Mouse (Mus musculus) myocyte (in vitro differentiated cells): Measurements from ENCODE around the gene Ccdc124. TPM values are rescaled to one million over a fixed set of nuclear protein-coding genes. Genes with fewer than 3 reads are reported as not detected.

ENCODE experiments used
- H3K27me3 ChIP-seq: one replicate; pipeline ENCODE4 v1.6.1; 2011; ENCODE audit not compliant: control insufficient read depth, insufficient read depth, insufficient read length
- H3K36me3 ChIP-seq: one replicate; pipeline ENCODE4 v1.6.1; 2011; ENCODE audit not compliant: control insufficient read depth, insufficient read depth
- H3K4me2 ChIP-seq: one replicate; pipeline ENCODE4 v1.6.1; 2011; ENCODE audit warnings: low read depth, control low read depth
- H3K4me3 ChIP-seq: one replicate; pipeline ENCODE4 v1.5.1; 2011; ENCODE audit warnings: mild to moderate bottlenecking, control low read depth, moderate library complexity
- H3K79me2 ChIP-seq: one replicate; pipeline ENCODE4 v1.6.1; 2011; ENCODE audit not compliant: control insufficient read depth, insufficient read depth
- H3ac ChIP-seq: one replicate; pipeline ENCODE4 v1.6.1; 2011; ENCODE audit not compliant: control insufficient read depth, insufficient read length
- CEBPB ChIP-seq: IDR thresholded peaks from 2 replicates; pipeline ENCODE4 v1.6.1; 2011; ENCODE audit warnings: mild to moderate bottlenecking, moderate library complexity; ENCODE audit not compliant: poor library complexity, insufficient read depth, severe bottlenecking
- E2F4 ChIP-seq: IDR thresholded peaks from one replicate; pipeline ENCODE4 v1.6.1; 2011; ENCODE audit warnings: mild to moderate bottlenecking, control low read depth, moderate library complexity; ENCODE audit not compliant: insufficient read depth
- MAX ChIP-seq: IDR thresholded peaks from one replicate; pipeline ENCODE4 v1.6.1; 2011; ENCODE audit warnings: low read depth, mild to moderate bottlenecking, control low read depth
- MYOD1 ChIP-seq, 3 experiments: IDR thresholded peaks; one replicate each; pipeline ENCODE4 v1.6.1; 2011; ENCODE audit warnings: control low read depth in 2 of 3, low read depth in 2 of 3, mild to moderate bottlenecking in 2 of 3, moderate library complexity in 1 of 3; ENCODE audit not compliant: insufficient read length in 2 of 3, control insufficient read depth in 1 of 3
- MYOG ChIP-seq, 3 experiments: IDR thresholded peaks; one replicate each; pipeline ENCODE4 v1.6.1; 2011; ENCODE audit warnings: control low read depth in 2 of 3, low read depth in 2 of 3, mild to moderate bottlenecking in 2 of 3; ENCODE audit not compliant: insufficient read length in 2 of 3, control insufficient read depth in 1 of 3, insufficient read depth in 1 of 3
- POLR2A ChIP-seq: IDR thresholded peaks from one replicate; pipeline ENCODE4 v1.6.1; 2011; ENCODE audit warnings: low read depth, mild to moderate bottlenecking, control low read depth, moderate library complexity; ENCODE audit not compliant: insufficient read length
- POLR2AphosphoS2 ChIP-seq: IDR thresholded peaks from one replicate; pipeline ENCODE4 v1.6.1; 2011; ENCODE audit warnings: low read depth, control low read depth; ENCODE audit not compliant: insufficient read length
- REST ChIP-seq: IDR thresholded peaks from one replicate; pipeline ENCODE4 v1.6.1; 2011; ENCODE audit warnings: mild to moderate bottlenecking, control low read depth, moderate library complexity; ENCODE audit not compliant: insufficient read depth, insufficient read length
- SRF ChIP-seq: IDR thresholded peaks from one replicate; pipeline ENCODE4 v1.6.1; 2011; ENCODE audit warnings: low read depth; ENCODE audit not compliant: control insufficient read depth, insufficient read length
- TCF12 ChIP-seq: IDR thresholded peaks from one replicate; pipeline ENCODE4 v1.6.1; 2011; ENCODE audit warnings: mild to moderate bottlenecking, control low read depth; ENCODE audit not compliant: poor library complexity, insufficient read depth, severe bottlenecking
- TCF3 ChIP-seq: IDR thresholded peaks from one replicate; pipeline ENCODE4 v1.6.1; 2011; ENCODE audit warnings: low read depth, control low read depth; ENCODE audit not compliant: insufficient read length
- USF1 ChIP-seq: IDR thresholded peaks from one replicate; pipeline ENCODE4 v1.6.1; 2011; ENCODE audit warnings: low read depth, mild to moderate bottlenecking, control low read depth, moderate library complexity
- polyA plus RNA-seq: library from polyadenylated mRNA; unstranded; fragments of >200 nt; fragmentation: generic; extraction: Trizol; gene quantifications from one replicate; pipeline ENCODE4 v1.2.1, GENCODE M21; 2012; ENCODE audit warnings: missing spikeins

The Ccdc124 gene
- polyA plus RNA-seq, 1 experiment, result 141 TPM

DNA sequence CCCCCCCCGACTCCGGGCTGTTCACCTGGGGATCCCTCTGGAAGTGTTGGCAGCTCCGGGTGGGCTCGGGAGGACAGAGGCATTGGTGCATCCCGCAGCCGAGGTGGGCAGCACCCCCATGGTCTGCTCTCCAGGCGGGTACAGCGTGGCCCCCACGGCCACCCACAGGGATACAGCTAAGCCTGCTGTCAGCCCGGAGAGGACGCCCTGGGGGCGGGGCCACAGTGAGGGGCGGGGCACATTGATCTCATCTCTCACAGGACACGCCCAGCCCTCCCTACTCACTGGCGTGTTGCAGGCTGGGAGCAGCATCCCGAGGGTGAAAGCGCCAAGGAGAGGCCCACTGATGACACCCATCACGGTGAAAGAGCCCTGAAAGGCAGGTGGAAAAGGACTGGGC is 13.9 kb upstream of the Ccdc124 start:
- TF ChIP-seq USF1 (no peak), MAX (no peak), TCF3 (no peak), MYOG (IDR thresholded peaks at IDR 0.05; ENCODE audit: control insufficient read depth in 1 of 3, insufficient read depth in 1 of 3, insufficient read length in 2 of 3, low read depth in 2 of 3) (no peak), TCF12 (no peak), MYOD1 (IDR thresholded peaks at IDR 0.05; ENCODE audit: control insufficient read depth in 1 of 3, insufficient read length in 2 of 3, low read depth in 2 of 3) (no peak)
- H3K4me3 ChIP-seq, result no peak overlapping the region
- no peak overlapping the region for H3K4me2 ChIP-seq
- H3K79me2 ChIP-seq, result no peaks in the 10 kb centered on the region
- H3K27me3 ChIP-seq, result no peaks in the 10 kb centered on the region
- no peaks in the 10 kb centered on the region for H3K36me3 ChIP-seq
- no peak overlapping the region for H3ac ChIP-seq

DNA sequence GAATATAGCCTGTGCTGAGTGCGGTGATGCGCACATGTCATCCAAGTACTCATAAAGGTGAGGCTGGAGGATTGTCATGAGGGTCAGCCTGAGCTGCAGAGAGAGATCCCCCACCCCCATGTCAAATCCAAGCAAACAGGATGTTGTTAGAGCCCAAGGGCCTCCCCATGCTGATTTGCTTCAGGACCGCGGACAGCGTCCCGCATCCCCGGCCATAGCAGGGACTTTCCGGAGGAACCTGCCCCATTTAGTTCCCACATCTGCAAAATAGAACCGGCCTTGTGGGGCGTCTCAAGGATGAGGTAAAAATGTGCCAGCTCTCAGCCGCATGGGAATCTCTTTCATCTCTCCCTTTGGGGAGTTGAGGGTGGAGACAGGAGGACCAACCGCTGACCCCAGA is 11.9 kb upstream of the Ccdc124 start:
- Histone ChIP-seq H3ac (no peak overlapping the region), H3K36me3 (no peaks in the 10 kb centered on the region), H3K79me2 (no peaks in the 10 kb centered on the region), H3K27me3 (no peaks in the 10 kb centered on the region), H3K4me2 (no peak overlapping the region), H3K4me3 (no peak overlapping the region)
- TF ChIP-seq REST (peak; percentile 67), MYOD1 (IDR thresholded peaks at IDR 0.05; ENCODE audit: control insufficient read depth in 1 of 3, insufficient read length in 2 of 3, low read depth in 2 of 3) (no peak)

DNA sequence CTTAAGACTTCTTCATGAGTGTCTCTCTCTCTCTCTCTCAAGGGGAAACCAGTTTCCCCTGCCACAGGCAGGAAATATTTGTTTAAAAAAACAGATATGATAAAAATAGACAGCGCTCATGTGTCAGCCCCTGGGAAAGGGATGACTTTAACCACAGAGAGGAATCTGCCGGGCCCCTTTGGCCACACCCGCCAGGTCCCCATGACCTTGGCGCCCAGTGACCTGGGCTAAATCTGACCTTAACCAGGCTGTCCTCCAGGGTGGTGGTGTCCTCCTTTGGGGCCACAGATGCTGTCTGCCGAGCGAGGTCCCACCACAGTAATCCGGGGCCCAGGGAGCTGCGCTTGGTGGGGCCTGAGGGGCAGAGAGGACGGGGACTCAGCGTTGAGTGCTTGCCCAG is 10.9 kb upstream of the Ccdc124 start:
- Histone ChIP-seq H3K4me3 (no peak overlapping the region), H3ac (no peak overlapping the region), H3K27me3 (no peaks in the 10 kb centered on the region), H3K79me2 (no peaks in the 10 kb centered on the region), H3K4me2 (no peak overlapping the region), H3K36me3 (no peaks in the 10 kb centered on the region)
- TF ChIP-seq CEBPB (no peak), SRF (no peak), MYOG (IDR thresholded peaks at IDR 0.05; ENCODE audit: control insufficient read depth in 1 of 3, insufficient read depth in 1 of 3, insufficient read length in 2 of 3, low read depth in 2 of 3) (peak in 1 of 3 experiments; percentile 8), MAX (no peak), MYOD1 (IDR thresholded peaks at IDR 0.05; ENCODE audit: control insufficient read depth in 1 of 3, insufficient read length in 2 of 3, low read depth in 2 of 3) (no peak)

DNA sequence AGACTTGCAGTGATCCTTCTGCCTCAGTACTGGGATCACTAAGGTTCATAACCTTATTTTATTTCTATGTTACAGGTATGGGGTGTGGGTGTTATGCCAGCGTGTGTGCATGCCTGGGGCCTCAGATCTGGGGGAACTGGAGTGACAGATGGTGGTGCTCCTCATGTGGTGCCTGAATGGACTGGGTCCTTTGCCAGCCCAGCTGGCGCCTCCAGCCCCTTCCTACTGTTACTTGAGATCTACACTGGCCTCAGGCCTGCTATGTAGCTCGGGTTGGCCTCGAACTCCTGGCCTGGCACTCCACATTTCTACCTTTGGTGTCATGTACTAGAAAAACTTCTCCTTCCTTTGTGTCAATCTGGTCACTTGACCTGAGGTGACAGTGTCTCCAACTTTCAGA is 10.5 kb upstream of the Ccdc124 start:
- TF ChIP-seq TCF12 (no peak), MAX (no peak), REST (no peak), SRF (no peak), TCF3 (no peak), USF1 (no peak), MYOD1 (IDR thresholded peaks at IDR 0.05; ENCODE audit: control insufficient read depth in 1 of 3, insufficient read length in 2 of 3, low read depth in 2 of 3) (no peak)
- H3K4me3 ChIP-seq, result no peak overlapping the region
- H3K27me3 ChIP-seq, result no peaks in the 10 kb centered on the region
- no peaks in the 10 kb centered on the region for H3K79me2 ChIP-seq
- H3K36me3 ChIP-seq, result no peaks in the 10 kb centered on the region
- H3ac ChIP-seq, result no peak overlapping the region
- no peak overlapping the region for H3K4me2 ChIP-seq

DNA sequence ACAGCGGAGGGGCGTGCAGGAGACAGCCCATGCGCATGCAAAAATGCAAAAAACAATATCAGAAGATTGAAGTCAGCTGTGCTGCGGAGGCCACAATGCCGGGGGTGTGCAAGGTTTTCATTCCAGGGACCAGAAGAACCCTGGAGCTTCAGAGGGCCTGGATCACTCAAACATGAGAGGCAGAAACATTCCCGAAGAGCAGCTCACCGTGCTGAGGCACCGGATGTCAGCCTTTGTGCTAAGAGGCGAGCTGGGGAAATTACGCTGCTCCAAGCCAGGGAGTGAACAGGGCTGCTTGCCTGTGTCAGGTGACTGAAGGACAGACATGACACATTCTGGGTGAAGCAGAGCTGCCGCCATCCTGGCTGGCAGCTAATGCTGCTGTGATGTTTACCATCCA is 6.8 kb upstream of the Ccdc124 start:
- H3K36me3 ChIP-seq, result no peaks in the 10 kb centered on the region
- peak overlapping the region; percentile 3 for H3K4me2 ChIP-seq
- H3K4me3 ChIP-seq, result no peak overlapping the region
- H3K79me2 ChIP-seq, result no peaks in the 10 kb centered on the region
- H3K27me3 ChIP-seq, result no peaks in the 10 kb centered on the region
- no peak for TF ChIP-seq POLR2A
- TF ChIP-seq TCF3, result no peak
- no peak for TF ChIP-seq CEBPB
- no peak for TF ChIP-seq REST
- no peak for TF ChIP-seq E2F4
- no peak for TF ChIP-seq TCF12
- no peak for TF ChIP-seq MAX
- no peak overlapping the region for H3ac ChIP-seq

DNA sequence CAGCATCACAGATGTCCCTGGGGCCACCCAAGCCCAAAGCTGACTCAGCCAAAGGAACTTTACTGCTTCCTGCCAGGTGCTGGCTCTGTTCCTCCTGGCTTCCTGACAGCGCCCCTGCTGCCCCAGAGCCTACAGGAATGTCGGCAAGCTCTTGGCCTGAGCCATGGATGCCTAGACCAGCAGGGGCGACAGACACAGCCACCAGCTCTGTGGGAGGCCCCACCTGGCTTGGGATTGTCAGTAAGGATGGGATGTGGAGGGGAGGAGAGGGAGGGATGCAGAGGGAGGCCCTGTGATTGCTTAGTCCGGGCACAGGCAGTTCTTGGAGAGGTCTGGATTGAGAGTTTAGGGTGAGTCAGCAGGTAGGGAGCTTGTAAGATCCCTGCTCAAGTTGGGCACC is 6.4 kb upstream of the Ccdc124 start:
- Histone ChIP-seq H3ac (no peak overlapping the region), H3K4me3 (no peak overlapping the region), H3K79me2 (no peaks in the 10 kb centered on the region), H3K4me2 (peak overlapping the region; percentile 3), H3K36me3 (no peaks in the 10 kb centered on the region), H3K27me3 (no peaks in the 10 kb centered on the region)
- TF ChIP-seq MYOG (IDR thresholded peaks at IDR 0.05; ENCODE audit: control insufficient read depth in 1 of 3, insufficient read depth in 1 of 3, insufficient read length in 2 of 3, low read depth in 2 of 3) (peak in 2 of 3 experiments; percentile 14 to 68), POLR2AphosphoS2 (no peak), TCF12 (no peak), MYOD1 (IDR thresholded peaks at IDR 0.05; ENCODE audit: control insufficient read depth in 1 of 3, insufficient read length in 2 of 3, low read depth in 2 of 3) (peak in 1 of 3 experiments; percentile 37), TCF3 (peak; percentile 19), POLR2A (no peak)
